Mouse (Mus musculus) adrenal gland, adult 2 months (tissue): ENCODE measurements around the gene Ak7. TPM values are rescaled to one million over a fixed set of nuclear protein-coding genes. Genes with fewer than 3 reads are reported as not detected.
A peak's percentile ranks its signal among the peaks of the same experiment; 100 is the strongest.

ENCODE experiments used
- DNase-seq: peaks from one replicate; pipeline ENCODE4 v3.0.0; 2021
- long read RNA-seq: library from polyadenylated mRNA; stranded (forward); transcript quantifications from one replicate; pipeline ENCODE4 v2.0.0, GENCODE M21; 2021
- polyA plus RNA-seq: library from polyadenylated mRNA; depleted of rRNA; stranded (reverse); fragments of >200 nt; gene quantifications from 2 replicates; pipeline ENCODE4 v1.2.3, GENCODE M21; 2012; rRNA removed
- total RNA-seq, 2 experiments: library from RNA; stranded (reverse); gene quantifications; 2 replicates each; pipeline ENCODE4 v1.2.3; 2021

Ak7 gene
- total RNA-seq (under 1 TPM; 0.12 to 0.48 TPM), polyA plus RNA-seq (0.02 TPM in 1 of 2 replicates, not detected in the other)
- long read RNA-seq, result 0 reads

GRCm38 (mm10) chr12:105705799-105706487 is at the start of gene Ak7:
TSS of gene Ak7 (plus strand) at chr12:105705976.
- DNase-seq, result peak; percentile 89

DNA sequence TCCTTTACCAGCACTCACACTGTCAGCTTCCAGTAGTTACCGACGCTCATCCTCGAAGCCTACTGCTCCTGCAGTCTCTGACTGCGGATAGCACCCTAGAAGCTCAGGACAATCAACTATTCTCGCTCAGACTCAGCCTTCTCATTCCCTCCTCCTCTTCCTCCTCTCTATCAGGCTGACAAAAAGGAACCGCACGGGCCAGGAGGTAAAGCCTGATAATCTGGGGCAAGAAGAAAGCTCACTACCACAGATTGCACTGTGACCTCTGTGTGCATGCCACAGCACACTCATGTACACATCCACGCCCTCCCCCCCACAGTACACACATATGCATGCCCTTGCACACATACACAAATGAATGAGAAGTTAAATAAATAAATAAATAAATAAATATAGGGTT is 29.5 kb upstream of the Ak7 start:
- DNase-seq, result no peak

GRCm38 (mm10) chr12:105678211-105678610 is 27.6 kb upstream of the Ak7 start:
- DNase-seq, result no peak

GRCm38 (mm10) chr12:105678762-105679161 is 27.0 kb upstream of the Ak7 start:
- no peak for DNase-seq

DNA sequence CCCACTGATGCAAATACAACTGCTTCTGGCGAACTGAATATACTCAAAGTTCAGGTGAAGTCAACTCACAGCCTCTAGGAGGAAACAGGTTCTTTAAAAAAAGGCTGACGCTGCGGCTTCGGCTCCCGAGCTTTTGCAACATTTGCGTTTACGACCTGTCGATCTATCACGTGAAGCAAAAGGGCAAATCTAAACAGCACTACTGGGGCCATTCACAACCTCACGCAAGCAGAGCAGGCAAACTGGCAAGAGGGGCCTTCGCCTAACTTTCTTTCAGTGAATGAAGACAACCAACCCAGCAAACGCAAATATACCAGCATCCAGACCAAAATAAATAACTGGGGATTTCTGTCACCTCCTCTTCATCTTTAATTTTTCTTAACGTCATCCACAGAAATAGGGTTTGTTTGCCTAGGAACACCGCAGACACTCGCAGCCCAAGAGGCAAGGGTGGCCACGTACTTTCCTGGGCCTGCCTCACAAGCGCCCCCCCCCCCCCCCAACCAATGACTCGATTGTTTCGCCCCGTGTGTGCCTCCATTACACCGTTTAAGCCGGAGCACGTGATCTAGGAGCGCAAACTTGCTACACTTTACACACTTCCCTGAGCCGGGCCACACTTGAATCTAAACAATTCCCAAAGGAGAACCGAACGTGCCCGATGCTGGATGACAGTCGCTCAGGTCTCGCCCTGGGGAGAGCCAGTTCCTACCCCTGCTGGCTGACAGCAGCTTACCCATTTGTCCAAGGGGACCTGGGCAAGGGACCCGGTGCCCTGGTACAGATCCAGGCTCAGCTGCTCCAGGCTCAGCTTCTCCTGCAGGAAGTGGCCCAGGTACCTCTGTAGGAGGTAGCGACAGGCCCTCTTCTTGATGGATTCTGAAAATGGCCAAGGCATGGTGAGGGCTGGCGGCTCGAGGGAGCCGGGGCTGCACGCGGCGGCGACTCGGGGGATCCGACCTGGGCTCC is 21.6 kb upstream of the Ak7 start, which contains the start of gene Gskip:
Gene Gskip (plus strand): TSS at position 897 of the 969 bp plus-strand sequence.
- DNase-seq, result peak; percentile 62

- peak; percentile 96 for DNase-seq
Observed at GRCm38 (mm10) chr12:105685001-105685691, 20.6 kb upstream of the Ak7 start, which contains the start of gene Atg2b. TSS of gene Atg2b (minus strand) at chr12:105685211.

GRCm38 (mm10) chr12:105686791-105687190 is 19.0 kb upstream of the Ak7 start:
- DNase-seq, result no peak

- DNase-seq, result no peak
Observed at GRCm38 (mm10) chr12:105687416-105687815, 18.4 kb upstream of the Ak7 start.

DNA sequence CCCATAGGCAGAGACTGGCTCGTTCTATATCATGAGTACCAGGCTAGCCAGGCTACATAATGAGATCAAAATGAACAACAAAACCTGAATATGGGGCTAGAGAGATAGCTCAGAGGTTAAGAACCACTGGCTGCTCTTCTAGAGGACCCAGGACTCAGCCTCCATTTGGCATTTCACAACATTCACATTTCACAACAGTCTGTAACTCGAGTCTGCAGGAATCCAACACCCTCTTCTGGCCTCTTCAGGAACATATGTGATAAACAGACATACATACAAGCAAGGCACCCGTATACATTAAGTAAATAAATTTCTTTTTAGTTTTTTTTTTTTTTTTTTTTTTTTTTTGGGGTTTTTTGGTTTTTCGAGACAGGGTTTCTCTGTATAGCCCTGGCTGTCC is 17.2 kb upstream of the Ak7 start:
- no peak for DNase-seq

DNA sequence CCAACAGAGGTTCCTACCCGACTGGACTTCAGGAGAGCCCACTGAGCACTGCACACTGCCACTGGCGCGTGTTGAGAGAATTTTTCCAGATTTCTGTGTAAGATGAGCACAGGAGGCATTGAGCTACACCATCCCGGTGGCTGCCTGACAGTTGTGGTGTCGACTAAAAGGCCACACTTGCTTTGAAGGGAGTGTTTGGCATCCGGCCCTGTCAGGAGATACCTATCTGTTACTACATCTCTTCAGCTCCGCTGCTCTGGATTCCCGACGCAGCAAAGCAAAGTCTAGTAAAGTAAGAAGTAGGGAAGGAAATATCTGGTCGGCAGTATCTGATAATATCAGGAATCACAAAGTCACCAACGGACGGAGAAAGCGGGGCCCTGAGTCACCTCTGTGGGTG is 16.3 kb upstream of the Ak7 start:
- DNase-seq, result no peak

DNA sequence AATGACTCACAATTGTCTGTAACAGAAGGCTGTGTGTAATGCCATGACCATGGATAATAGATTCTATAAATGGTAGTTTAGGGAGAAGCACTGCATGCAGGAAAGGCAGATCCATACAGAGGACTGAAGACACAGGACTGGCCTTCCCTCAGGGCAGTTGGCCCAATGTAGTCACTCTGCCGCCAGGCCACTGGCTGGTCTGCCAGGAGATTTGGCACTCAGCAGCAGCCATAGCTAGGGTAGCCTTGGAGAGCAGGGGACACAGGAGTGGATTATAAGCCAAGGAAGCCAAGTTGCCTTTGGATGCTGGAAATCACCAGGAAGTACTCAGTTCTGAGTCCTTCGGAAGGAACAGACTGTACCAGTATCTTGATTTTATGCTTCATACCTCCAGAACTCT is 11.8 kb upstream of the Ak7 start:
- peak; percentile 34 for DNase-seq

- no peak for DNase-seq
Observed at GRCm38 (mm10) chr12:105695848-105696247, 9.9 kb upstream of the Ak7 start.

- DNase-seq, result no peak
Observed at GRCm38 (mm10) chr12:105697104-105697780, 8.5 kb upstream of the Ak7 start.

GRCm38 (mm10) chr12:105700433-105700832 is 5.3 kb upstream of the Ak7 start:
- no peak for DNase-seq

GRCm38 (mm10) chr12:105718616-105719015 is 12.8 kb downstream of the Ak7 start:
- DNase-seq, result peak; percentile 37

- DNase-seq, result no peak
Observed at GRCm38 (mm10) chr12:105720196-105720595, 14.4 kb downstream of the Ak7 start.

DNA sequence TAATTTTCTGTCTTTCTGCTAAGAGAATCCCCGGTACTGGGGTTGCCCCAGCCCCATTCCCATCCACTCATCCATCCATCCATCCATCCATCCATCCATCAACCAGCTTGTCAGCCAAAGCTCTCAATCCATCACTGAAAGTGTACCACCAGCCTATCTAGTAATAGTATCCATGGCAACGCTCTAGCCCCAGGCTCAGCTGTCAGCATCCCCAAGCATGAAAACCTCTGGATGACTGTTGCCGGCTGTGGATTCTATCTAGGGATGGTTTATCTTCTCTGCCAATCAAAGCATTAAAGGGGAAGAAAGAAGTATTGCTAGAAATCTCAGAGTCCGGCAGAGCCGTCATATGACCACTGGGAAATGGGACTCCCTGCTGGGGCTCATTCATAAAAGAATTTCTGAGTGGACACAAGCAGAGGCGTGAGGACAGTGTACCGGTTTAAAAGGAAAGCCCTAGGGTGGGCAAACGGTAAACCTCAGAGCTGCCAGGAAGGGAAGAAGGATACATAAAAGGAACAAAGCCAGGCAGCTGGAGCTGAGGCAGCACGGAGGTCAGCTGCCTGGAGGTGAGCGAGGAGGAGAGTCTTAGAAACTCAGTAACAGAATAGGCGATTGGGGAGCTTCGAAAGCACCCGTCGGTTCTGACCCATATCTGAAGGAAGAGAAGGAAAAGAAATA is 15.8 kb downstream of the Ak7 start:
- no peak for DNase-seq

DNA sequence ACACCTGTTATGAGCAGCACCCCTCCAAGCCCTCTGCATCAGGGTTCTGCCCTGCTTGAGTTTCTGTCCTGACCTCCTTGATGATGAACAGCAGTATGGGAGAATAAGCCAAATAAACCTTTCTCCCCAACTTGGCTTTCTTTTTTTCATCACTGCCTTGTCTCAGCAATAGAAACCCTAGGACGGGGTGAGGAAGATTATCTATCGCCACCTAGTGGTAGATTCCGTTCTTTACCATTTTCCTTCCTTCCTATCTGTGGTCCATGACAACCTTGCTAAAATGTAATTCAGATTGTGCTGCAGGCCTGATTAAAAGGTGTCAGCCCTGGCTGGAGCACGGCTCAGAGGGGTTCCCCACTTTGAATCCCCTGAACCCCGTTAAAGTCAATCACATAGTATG is 16.9 kb downstream of the Ak7 start:
- no peak for DNase-seq

- DNase-seq, result no peak
Observed at GRCm38 (mm10) chr12:105724616-105725015, 18.8 kb downstream of the Ak7 start.

DNA sequence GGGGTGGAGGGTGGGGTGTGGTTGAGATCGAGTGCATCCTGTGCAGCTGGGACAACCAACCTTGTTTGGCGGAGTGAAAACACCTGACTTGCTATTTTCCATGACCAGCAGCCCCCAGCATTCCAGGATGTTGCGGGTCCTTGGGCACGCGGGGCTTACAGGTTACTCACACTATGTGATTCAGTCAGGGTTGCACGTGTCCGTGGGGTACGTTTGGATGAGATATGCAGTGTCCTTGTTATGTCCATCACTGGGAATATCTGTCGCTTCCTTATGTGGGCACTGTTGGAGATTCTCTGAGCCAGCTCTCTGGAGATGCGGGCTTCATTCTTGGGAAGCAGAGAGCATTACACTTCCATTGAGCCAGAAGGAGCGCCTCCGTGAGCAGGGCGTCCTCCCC is 20.0 kb downstream of the Ak7 start:
- DNase-seq, result peak; percentile 57

DNA sequence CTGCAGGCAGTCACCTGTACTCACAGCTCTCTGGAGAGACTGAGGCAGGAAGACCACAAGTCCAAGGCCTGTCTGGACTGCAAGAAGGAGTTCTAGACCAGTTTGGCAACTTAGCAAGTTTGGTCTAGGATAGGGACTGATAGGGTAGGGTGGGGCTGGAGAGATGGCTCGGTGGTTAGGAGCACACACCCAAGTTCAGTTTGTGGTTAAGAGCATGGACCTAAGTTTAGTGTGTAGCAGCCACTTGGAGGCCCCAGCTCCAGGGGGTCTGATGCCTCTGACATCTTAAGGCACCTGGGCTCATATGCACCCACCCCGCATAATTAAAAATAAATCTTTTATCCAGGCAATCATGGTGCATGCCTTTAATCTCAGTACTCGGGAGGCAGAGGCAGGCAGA is 21.5 kb downstream of the Ak7 start:
- no peak for DNase-seq
